Mouse (Mus musculus) lung, embryonic 16.5 days (tissue): Measurements from ENCODE around the gene Mboat7. TPM values are rescaled to one million over a fixed set of nuclear protein-coding genes. Genes with fewer than 3 reads are reported as not detected.
A peak's percentile ranks its signal among the peaks of the same experiment; 100 is the strongest.
"Not testable (repeated sequence)": the region's sequence is repeated elsewhere in the genome, so short reads cannot be mapped to it uniquely, and the experiment has no call there.

Experiments
- ATAC-seq: fragments of 200-750 bp; cut with Nextera tagmentation; 2 replicates; pipeline ENCODE4 v1.8.0; 2017; ENCODE audit warnings: low read depth, mild to moderate bottlenecking, moderate library complexity
- H3K27ac ChIP-seq: fragments of 300-500 bp; sonication (generic); 2 replicates; pipeline ENCODE4 v1.5.1; 2014; ENCODE audit warnings: mild to moderate bottlenecking, control low read depth, low read length
- H3K27me3 ChIP-seq: fragments of 300-500 bp; sonication (generic); 2 replicates; pipeline ENCODE4 v1.6.1; 2014; ENCODE audit warnings: low read depth, low read length, mixed read lengths; ENCODE audit not compliant: control insufficient read depth, insufficient read depth
- H3K36me3 ChIP-seq: fragments of 300-500 bp; sonication (generic); 2 replicates; pipeline ENCODE4 v1.6.1; 2014; ENCODE audit warnings: low read length; ENCODE audit not compliant: control insufficient read depth, insufficient read depth
- H3K4me1 ChIP-seq: fragments of 300-500 bp; sonication (generic); replicated peaks from 2 replicates; pipeline ENCODE4 v1.6.1; 2014; ENCODE audit warnings: low read length, mixed read lengths; ENCODE audit not compliant: control insufficient read depth, insufficient read depth
- H3K4me2 ChIP-seq: fragments of 300-500 bp; sonication (generic); 2 replicates; pipeline ENCODE4 v1.6.1; 2014; ENCODE audit warnings: low read depth, low read length, control low read depth
- H3K4me3 ChIP-seq: fragments of 300-500 bp; sonication (generic); 2 replicates; pipeline ENCODE4 v1.5.1; 2014; ENCODE audit warnings: mild to moderate bottlenecking, low read length, control low read depth
- H3K9ac ChIP-seq: fragments of 300-500 bp; sonication (generic); 2 replicates; pipeline ENCODE4 v1.6.1; 2014; ENCODE audit warnings: low read length, control low read depth
- H3K9me3 ChIP-seq: fragments of 300-500 bp; sonication (generic); 2 replicates; pipeline ENCODE4 v1.6.1; 2016; ENCODE audit warnings: low read length; ENCODE audit not compliant: control insufficient read depth
- WGBS: fragments of 180-500 bp; shearing (Covaris S2); extraction: QIAGEN DNeasy Blood & Tissue Kit; methylation state at CpG from one replicate; pipeline ENCODE4 v1.1.7; 2014; 5-methylcytosine and 5-hydroxymethylcytosine counted together
- polyA plus RNA-seq: library from polyadenylated mRNA; unstranded; fragments of >200 nt; fragmentation: Nextera tagmentation; extraction: Ambion mirVana; gene quantifications from 2 replicates; pipeline ENCODE4 v1.2.1, GENCODE M21; 2015

Mboat7 gene
- polyA plus RNA-seq, 1 experiment from 2014 or later: 51.3 TPM

DNA sequence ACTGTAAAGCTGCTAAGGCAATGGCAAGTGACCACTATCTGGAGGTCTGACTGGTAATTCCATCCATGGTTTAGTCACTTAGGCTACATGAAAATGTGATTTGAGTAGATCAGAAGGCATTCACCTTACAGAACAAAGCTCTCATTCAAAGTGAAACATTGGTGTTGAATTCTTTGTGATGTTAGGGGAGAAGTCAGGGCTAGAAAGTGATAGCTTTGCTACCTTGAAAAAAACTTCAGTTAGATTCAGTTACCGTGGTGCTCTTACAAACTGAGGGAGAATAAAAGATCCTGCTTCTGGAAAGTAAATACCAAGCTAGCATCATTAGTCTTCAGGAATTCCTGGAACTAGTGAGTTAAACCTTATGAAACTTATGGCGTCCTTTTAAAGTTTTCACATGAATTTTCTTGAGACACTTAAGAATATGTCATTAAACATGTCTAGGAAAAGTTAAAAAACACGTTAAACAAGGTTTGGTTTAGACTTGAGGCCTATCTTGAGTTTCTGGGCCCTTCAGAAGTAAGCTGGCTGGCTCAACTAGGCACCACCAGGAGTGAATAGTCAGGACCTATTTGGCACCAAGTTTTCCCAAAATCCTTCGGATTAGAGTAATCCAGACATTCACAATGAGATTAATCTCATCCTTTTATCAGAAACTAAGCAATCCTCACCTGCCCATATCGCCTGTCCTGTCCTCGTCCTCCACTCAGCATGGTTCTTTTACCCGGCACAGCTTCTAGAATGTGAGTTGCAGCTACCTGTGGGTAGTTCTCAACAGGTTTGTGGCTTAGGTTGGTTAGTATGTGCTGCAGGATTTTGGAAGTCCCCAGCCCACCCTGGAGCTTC lies 14.5 kb upstream of the Mboat7 start:
- Histone ChIP-seq H3K36me3 (peaks cover 25% of the 10 kb centered on the region), H3K4me3 (no peak overlapping the region), H3K4me2 (no peak overlapping the region), H3K9me3 (no peaks in the 10 kb centered on the region), H3K27ac (no peak overlapping the region), H3K4me1 (peaks cover 17% of the 10 kb centered on the region), H3K9ac (no peak overlapping the region), H3K27me3 (no peaks in the 10 kb centered on the region)
- 28% methylated on average over 7 of the region's 7 CpGs for WGBS
- no peak for ATAC-seq

DNA sequence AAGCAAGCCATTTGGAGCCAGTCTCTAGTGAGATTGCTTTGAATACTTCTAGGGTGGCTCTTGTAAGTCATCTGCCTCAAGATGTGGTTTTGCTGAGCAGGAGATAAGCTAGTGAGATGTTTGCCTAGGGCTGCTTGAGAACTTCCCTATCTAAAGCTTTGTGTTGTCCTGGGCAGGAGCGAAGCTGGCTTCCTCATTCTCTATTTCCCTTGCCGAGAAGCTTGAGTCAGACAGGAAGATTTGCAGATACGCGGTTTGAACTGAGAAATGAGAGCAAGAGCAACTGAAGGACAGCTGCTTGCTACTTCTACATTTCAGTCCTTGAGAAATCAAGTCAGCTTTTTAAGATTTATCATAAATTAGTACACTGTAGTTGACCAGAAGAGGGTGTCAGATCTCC lies 13.7 kb upstream of the Mboat7 start:
- H3K9ac ChIP-seq: no peak overlapping the region; the same call in 1 of the 2 replicates
- no peak overlapping the region for H3K4me3 ChIP-seq
- ATAC-seq: no peak
- H3K9me3 ChIP-seq: no peaks in the 10 kb centered on the region
- peaks cover 25% of the 10 kb centered on the region for H3K36me3 ChIP-seq
- H3K27ac ChIP-seq: no peak overlapping the region; the same call in 1 of the 2 replicates
- H3K4me1 ChIP-seq: peaks cover 17% of the 10 kb centered on the region
- no peak overlapping the region for H3K4me2 ChIP-seq
- H3K27me3 ChIP-seq: no peaks in the 10 kb centered on the region
- WGBS: 50% methylated on average over 4 of the region's 4 CpGs

DNA sequence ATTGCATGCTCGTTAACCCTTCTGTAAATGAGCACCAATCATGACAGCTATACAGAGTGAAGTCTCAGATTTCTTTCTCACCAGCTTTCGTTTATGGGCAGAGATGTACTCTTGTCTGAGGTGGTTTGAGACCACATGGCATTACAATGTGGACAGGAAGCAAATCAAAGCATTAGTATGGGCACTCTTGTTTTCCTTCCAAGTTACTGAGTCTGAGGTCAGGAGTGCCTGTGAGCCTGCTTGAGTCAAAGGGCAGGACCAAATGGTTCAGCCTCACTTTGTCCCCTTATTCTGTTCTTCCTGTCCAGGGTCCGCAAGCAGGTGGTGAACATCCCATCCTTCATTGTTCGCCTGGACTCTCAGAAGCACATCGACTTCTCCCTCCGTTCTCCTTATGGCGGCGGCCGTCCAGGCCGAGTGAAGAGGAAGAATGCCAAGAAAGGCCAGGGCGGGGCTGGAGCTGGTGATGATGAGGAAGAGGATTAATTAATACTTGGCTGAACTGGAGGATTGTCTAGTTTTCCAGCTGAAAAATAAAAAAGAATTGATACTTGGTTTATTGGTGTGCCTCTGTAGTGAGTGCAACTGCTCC lies 13.1 kb upstream of the Mboat7 start:
- H3K27ac ChIP-seq: no peak overlapping the region; the same call in 1 of the 2 replicates
- H3K27me3 ChIP-seq: no peaks in the 10 kb centered on the region
- ATAC-seq: no peak
- H3K4me2 ChIP-seq: peak overlapping the region; percentile 92
- 40% methylated on average over 11 of the region's 11 CpGs for WGBS
- peak overlapping the region; percentile 66 for H3K4me3 ChIP-seq
- H3K9ac ChIP-seq: peak overlapping the region; percentile 72
- peaks cover 25% of the 10 kb centered on the region for H3K36me3 ChIP-seq
- no peaks in the 10 kb centered on the region for H3K9me3 ChIP-seq
- H3K4me1 ChIP-seq: peaks cover 17% of the 10 kb centered on the region

GRCm38 (mm10) chr7:3705911-3706310 lies 12.6 kb upstream of the Mboat7 start:
- peak overlapping the region; percentile 66 for H3K4me3 ChIP-seq
- no peaks in the 10 kb centered on the region for H3K9me3 ChIP-seq
- H3K27me3 ChIP-seq: no peaks in the 10 kb centered on the region
- ATAC-seq: no peak
- peak overlapping the region; percentile 72 for H3K9ac ChIP-seq
- peaks cover 17% of the 10 kb centered on the region for H3K4me1 ChIP-seq
- H3K27ac ChIP-seq: no peak overlapping the region; the same call in 1 of the 2 replicates
- H3K36me3 ChIP-seq: peaks cover 25% of the 10 kb centered on the region
- WGBS: 20% methylated on average over 6 of the region's 6 CpGs
- peak overlapping the region; percentile 92 for H3K4me2 ChIP-seq

DNA sequence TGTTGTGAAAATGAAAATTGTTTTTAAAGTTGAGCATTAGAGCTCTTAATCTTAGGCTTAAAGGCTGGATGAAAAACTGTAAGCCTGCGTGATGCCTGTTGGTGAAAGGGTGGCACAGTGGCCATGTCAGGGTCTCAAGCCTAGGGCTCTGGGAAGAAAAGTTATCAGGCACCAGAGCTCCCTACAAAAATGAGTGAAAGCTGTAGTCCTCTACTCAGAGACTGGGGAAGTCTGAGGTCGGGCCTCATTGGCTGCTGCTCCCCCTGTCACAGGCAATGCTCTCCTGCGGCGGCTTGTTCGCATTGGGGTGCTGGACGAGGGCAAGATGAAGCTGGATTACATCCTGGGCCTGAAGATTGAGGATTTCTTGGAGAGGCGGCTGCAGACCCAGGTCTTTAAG lies 12.1 kb upstream of the Mboat7 start:
- peaks cover 17% of the 10 kb centered on the region for H3K4me1 ChIP-seq
- H3K4me2 ChIP-seq: peak overlapping the region; percentile 92
- peaks cover 25% of the 10 kb centered on the region for H3K36me3 ChIP-seq
- H3K9me3 ChIP-seq, ATAC-seq, H3K27me3 ChIP-seq: not testable (repeated sequence)
- H3K9ac ChIP-seq: peak overlapping the region; percentile 72
- WGBS: 1% methylated on average over 6 of the region's 7 CpGs
- peak overlapping the region; percentile 66 for H3K4me3 ChIP-seq
- H3K27ac ChIP-seq: 0 out of 2 replicates have a peak overlapping the region, but pooled peaks have one; percentile 27

DNA sequence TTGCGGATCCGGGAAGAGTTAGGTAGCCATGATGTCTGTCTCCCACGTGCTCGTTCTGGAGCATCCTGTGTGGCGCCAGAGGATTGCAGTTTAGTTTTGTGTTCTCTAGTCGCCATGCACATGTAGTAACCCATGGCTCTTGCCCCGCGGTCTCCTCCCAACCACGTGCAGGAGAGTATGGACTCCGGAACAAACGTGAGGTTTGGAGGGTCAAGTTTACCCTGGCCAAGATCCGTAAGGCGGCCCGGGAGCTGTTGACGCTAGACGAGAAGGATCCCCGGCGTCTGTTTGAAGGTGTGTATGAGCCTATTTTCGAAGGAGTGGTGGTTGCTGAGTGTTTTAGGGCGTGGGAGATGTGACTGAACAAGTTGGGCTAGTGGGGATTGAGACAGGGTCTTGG lies 11.2 kb upstream of the Mboat7 start:
- peaks cover 33% of the 10 kb centered on the region for H3K36me3 ChIP-seq
- no peaks in the 10 kb centered on the region for H3K9me3 ChIP-seq
- peak overlapping the region; percentile 92 for H3K4me2 ChIP-seq
- H3K27ac ChIP-seq: peak overlapping the region; percentile 94
- H3K4me3 ChIP-seq: peak overlapping the region; percentile 66
- under 1% methylated on average over 20 of the region's 20 CpGs for WGBS
- ATAC-seq: peak; percentile 35
- H3K27me3 ChIP-seq: no peaks in the 10 kb centered on the region
- peaks cover 17% of the 10 kb centered on the region for H3K4me1 ChIP-seq
- H3K9ac ChIP-seq: peak overlapping the region; percentile 72

DNA sequence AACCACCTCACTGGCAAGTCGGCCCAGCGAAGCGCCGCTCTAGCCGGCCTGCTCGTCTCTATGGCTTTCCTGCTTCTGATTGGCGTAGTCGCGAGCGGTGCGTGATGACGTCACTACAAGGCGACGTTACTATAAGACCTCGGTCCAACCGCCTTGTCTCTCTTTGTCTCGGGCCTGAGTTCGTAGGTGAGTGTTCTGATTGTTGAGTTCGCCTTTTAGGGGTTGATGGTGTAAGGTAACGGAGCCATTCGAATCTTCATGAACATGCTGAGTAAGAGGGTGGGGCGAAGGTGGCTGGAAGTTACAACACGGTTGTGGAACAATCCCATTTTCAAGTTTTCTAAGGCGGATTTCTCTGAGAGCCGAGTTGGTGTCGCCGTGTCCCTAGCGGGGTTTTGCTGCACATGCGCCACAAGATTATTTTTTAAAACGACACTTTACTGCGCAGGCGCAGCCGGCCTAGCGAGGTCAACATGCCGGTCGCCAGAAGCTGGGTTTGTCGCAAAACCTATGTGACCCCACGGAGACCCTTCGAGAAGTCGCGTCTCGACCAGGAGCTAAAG lies 10.6 kb upstream of the Mboat7 start, which contains the start of gene Rps9:
Rps9 (plus strand) TSS at position 115 of the 563 bp plus-strand sequence.
- H3K4me1 ChIP-seq: peaks cover 17% of the 10 kb centered on the region
- no peaks in the 10 kb centered on the region for H3K27me3 ChIP-seq
- peak within 1 kb of the TSS; percentile 92 for H3K4me2 ChIP-seq
- ATAC-seq: peak; percentile 96
- 1% methylated on average over 42 of the region's 42 CpGs for WGBS
- no peaks in the 10 kb centered on the region for H3K9me3 ChIP-seq
- H3K36me3 ChIP-seq: peaks cover 37% of the 10 kb centered on the region
- H3K27ac ChIP-seq: peak within 1 kb of the TSS; percentile 94
- H3K9ac ChIP-seq: peak within 1 kb of the TSS; percentile 72
- H3K4me3 ChIP-seq: peak within 1 kb of the TSS; percentile 66

DNA sequence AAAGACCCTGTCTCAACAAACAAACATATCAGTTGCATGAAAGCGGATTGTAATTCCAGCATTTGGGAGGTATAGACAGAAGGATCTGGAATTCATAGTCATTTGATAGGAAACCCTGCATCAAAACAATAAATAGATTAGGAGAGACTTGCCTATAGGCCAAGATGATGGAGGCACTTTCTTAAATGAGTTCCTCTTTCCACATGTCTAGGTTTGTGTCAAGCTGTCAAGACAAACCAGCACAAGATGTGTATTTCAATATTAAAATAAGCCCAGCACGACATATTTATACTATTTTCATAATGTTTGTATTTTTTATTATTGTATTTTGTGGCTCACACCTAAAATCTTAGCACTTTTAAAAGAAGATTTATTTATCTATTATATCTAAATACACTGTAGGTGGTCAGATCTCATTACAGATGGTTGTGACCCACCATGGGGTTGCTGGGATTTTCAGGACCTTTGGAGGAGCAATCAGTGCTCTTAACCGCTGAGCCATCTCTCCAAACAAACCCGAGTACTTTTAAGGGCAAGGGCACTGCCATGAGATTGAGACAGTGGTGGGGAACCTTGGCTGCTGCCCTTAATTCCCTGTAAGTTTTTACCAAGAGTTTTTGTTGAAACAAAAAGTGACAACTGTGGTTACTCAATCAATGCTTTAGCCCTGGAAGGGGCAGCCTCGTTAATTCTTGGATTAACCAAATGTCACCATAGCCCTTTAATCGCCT lies 10.0 kb upstream of the Mboat7 start:
- no peaks in the 10 kb centered on the region for H3K27me3 ChIP-seq
- H3K36me3 ChIP-seq: peaks cover 43% of the 10 kb centered on the region
- no peaks in the 10 kb centered on the region for H3K9me3 ChIP-seq
- WGBS: 19% methylated on average over 6 of the region's 6 CpGs
- peak overlapping the region; percentile 66 for H3K4me3 ChIP-seq
- ATAC-seq: peak; percentile 54
- H3K27ac ChIP-seq: peak overlapping the region; percentile 94
- H3K4me1 ChIP-seq: peaks cover 17% of the 10 kb centered on the region
- peak overlapping the region; percentile 92 for H3K4me2 ChIP-seq
- peak overlapping the region; percentile 62 for H3K9ac ChIP-seq
